Mouse (Mus musculus) kidney, embryonic 16.5 days (tissue): ENCODE results near the gene Polr3h. TPM values are rescaled to one million over a fixed set of nuclear protein-coding genes. Genes with fewer than 3 reads are reported as not detected.
A peak's percentile ranks its signal among the peaks of the same experiment; 100 is the strongest.

Source experiments
- ATAC-seq: fragments of 200-750 bp; cut with Nextera tagmentation; 2 replicates; pipeline ENCODE4 v1.8.0; 2017; ENCODE audit warnings: moderate TSS enrichment; ENCODE audit not compliant: low FRiP score, low TSS enrichment
- H3K27ac ChIP-seq: fragments of 300-500 bp; sonication (generic); 2 replicates; pipeline ENCODE4 v1.5.1; 2014; ENCODE audit warnings: low read length
- H3K27me3 ChIP-seq: fragments of 300-500 bp; sonication (generic); 2 replicates; pipeline ENCODE4 v1.6.1; 2014; ENCODE audit warnings: low read length, control low read depth, mixed read lengths; ENCODE audit not compliant: insufficient read depth
- H3K36me3 ChIP-seq: fragments of 300-500 bp; sonication (generic); 2 replicates; pipeline ENCODE4 v1.6.1; 2014; ENCODE audit warnings: low read length, control low read depth, mixed read lengths; ENCODE audit not compliant: insufficient read depth
- H3K4me1 ChIP-seq: fragments of 300-500 bp; sonication (generic); 2 replicates; pipeline ENCODE4 v1.6.1; 2014; ENCODE audit warnings: low read length, control low read depth, mixed read lengths; ENCODE audit not compliant: insufficient read depth
- H3K4me2 ChIP-seq: fragments of 300-500 bp; sonication (generic); replicated peaks from 2 replicates; pipeline ENCODE4 v1.6.1; 2014; ENCODE audit warnings: low read depth, low read length
- H3K4me3 ChIP-seq: fragments of 300-500 bp; sonication (generic); 2 replicates; pipeline ENCODE4 v1.5.1; 2014; ENCODE audit warnings: mild to moderate bottlenecking, low read length
- H3K9ac ChIP-seq: fragments of 300-500 bp; sonication (generic); replicated peaks from 2 replicates; pipeline ENCODE4 v1.6.1; 2014; ENCODE audit warnings: low read length
- H3K9me3 ChIP-seq: fragments of 300-500 bp; sonication (generic); 2 replicates; pipeline ENCODE4 v1.6.1; 2016; ENCODE audit warnings: low read length, control low read depth
- WGBS: fragments of 180-500 bp; shearing (Covaris S2); extraction: QIAGEN DNeasy Blood & Tissue Kit; methylation state at CpG from one replicate; pipeline ENCODE4 v1.1.7; 2014; 5-methylcytosine and 5-hydroxymethylcytosine counted together
- polyA plus RNA-seq: library from polyadenylated mRNA; unstranded; fragments of >200 nt; fragmentation: Nextera tagmentation; extraction: Ambion mirVana; gene quantifications from 2 replicates; pipeline ENCODE4 v1.2.1, GENCODE M21; 2015

Gene Polr3h
- polyA plus RNA-seq, 1 experiment from 2014 or later = 98.5 TPM

DNA sequence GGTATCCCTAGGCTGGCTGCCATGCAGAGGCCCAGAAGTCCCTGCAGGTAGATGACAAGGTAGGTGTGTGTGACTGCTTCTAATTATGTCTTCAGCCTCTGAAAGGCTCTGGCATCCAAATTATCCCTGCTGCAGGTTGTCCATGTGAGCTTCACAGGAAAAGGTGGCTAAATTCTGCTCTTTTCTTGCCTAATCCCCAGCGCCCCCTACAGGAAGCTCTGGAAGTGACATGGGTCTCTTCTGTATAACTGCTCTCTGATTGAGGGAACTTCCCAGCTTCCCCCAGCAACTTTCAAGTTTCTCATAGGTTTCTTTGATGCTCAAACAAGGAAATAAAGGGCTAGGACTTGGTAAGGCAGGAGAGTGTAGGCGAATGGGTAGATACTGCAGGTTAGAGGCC, 21.1 kb downstream of the Polr3h start:
- Histone ChIP-seq H3K4me1 (no peaks in the 10 kb centered on the region), H3K36me3 (peaks cover 78% of the 10 kb centered on the region), H3K4me2 (no peak overlapping the region), H3K27ac (no peak overlapping the region), H3K9ac (no peak overlapping the region), H3K4me3 (no peak overlapping the region), H3K9me3 (no peaks in the 10 kb centered on the region), H3K27me3 (no peaks in the 10 kb centered on the region)
- WGBS = 34% methylated on average over 2 of the region's 2 CpGs
- 0 out of 2 replicates have a peak, but pooled peaks have one; percentile 12 for ATAC-seq

DNA sequence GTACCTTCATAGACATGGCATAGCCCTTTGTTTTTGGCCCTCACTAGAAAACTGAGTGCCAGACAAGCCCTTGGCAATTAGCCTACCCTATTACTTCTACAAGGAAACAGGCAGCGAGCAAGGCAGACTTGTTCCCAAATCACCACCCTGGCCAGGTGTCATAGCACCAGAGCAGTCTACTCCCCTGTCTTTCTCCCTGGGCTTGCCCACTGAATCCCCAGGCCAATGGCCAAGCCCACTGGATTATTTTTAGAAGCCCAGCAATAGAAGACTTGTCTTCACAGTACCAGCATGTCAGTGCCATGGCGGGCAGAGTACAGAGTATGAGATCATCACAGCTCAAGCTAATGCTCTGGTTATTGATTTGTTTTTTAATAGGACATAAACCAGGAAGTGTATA, 27.3 kb downstream of the Polr3h start:
- H3K27ac ChIP-seq = peak overlapping the region; percentile 60
- WGBS = 84% methylated on average over 2 of the region's 2 CpGs
- no peak overlapping the region for H3K4me2 ChIP-seq
- ATAC-seq = no peak
- no peak overlapping the region for H3K9ac ChIP-seq
- H3K4me1 ChIP-seq = no peaks in the 10 kb centered on the region
- no peaks in the 10 kb centered on the region for H3K27me3 ChIP-seq
- H3K9me3 ChIP-seq = no peaks in the 10 kb centered on the region
- peaks cover 66% of the 10 kb centered on the region for H3K36me3 ChIP-seq
- H3K4me3 ChIP-seq = no peak overlapping the region

DNA sequence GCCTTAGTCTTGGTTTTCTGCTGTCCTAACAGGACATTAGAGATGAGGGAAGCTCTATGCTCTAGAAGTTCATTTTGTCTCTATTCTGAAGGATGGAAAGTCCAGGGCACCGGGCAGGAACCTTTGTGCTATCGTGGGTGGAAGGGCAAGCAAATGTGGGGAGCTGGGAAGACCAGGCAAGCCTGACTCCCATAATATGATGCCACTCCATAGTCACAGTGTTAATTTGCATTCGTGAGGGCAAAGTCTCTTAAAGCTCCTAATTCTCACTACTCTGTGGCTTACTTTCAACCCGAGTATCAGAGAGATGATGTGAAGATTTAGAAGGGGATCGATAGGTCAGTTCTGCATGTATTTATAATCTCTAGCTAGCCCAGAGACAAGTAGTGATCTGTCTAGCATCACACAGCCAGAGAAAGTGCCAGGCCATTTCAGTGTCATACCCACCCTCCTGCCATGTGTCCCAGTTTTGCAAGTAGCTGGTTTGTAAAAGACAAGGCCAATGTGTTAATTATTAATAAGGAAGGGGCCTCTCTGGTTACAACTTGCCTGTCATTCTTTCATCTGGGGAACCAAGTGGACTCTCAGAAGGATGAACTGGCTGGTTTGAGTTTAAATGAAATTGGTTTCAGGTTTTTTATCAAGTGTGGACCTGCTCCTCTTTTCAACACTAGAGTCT, 28.3 kb downstream of the Polr3h start:
- ATAC-seq = peak; percentile 75; the same call in 1 of the 2 replicates
- Histone ChIP-seq H3K9ac (no peak overlapping the region), H3K36me3 (peaks cover 58% of the 10 kb centered on the region), H3K4me1 (no peaks in the 10 kb centered on the region), H3K27ac (peak overlapping the region; percentile 60), H3K4me3 (no peak overlapping the region), H3K4me2 (no peak overlapping the region), H3K27me3 (no peaks in the 10 kb centered on the region), H3K9me3 (no peaks in the 10 kb centered on the region)
- 85% methylated on average over 5 of the region's 5 CpGs for WGBS

DNA sequence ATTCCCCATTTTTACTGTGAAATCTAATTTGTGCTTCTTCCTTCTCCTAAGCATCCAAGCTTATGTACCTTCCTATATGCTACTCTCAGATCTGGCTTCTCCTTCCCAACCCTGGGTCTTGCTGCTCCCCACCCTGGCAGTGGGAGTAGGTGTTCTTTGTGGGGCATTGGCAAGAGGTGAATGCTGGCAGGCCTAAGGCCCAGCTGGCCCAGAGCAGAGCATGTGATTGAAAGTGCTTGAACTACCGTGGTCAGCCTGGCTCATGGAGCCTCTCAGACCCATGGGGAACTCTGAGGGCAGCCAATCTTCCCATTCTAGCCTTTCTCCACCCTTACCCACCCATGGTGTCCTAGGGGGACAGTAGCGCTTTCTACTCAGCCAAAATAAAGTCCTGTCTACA, 29.6 kb downstream of the Polr3h start:
- ATAC-seq = no peak
- no peaks in the 10 kb centered on the region for H3K4me1 ChIP-seq
- no peak overlapping the region for H3K4me3 ChIP-seq
- no peaks in the 10 kb centered on the region for H3K27me3 ChIP-seq
- H3K36me3 ChIP-seq = peaks cover 59% of the 10 kb centered on the region
- H3K4me2 ChIP-seq = no peak overlapping the region
- WGBS = 92% methylated on average over 2 of the region's 2 CpGs
- no peak overlapping the region for H3K9ac ChIP-seq
- no peaks in the 10 kb centered on the region for H3K9me3 ChIP-seq
- peak overlapping the region; percentile 22; the same call in 1 of the 2 replicates for H3K27ac ChIP-seq

DNA sequence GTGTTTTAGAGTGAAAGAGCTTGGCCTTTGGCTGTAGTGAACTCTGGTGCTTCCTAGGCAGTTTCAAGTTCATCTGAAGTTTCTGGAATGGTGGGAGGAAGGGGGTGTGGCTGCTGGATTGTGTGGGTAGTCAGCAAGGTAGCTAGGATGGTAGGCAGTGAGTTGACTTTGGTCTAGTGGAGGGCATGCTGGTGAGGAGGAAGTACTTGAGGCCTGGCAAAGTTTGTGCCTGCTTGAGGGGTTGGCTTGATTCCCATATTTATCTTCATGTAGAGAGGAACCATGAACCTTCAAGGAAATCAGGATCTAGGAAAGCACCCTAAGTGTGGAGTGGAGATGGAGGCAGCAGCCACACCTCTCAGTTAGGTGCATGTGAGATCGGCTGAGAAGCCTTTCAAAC, 32.0 kb downstream of the Polr3h start:
- Histone ChIP-seq H3K4me1 (no peaks in the 10 kb centered on the region), H3K36me3 (peaks cover 58% of the 10 kb centered on the region), H3K27ac (no peak overlapping the region), H3K9ac (no peak overlapping the region), H3K4me3 (no peak overlapping the region), H3K9me3 (no peaks in the 10 kb centered on the region), H3K27me3 (no peaks in the 10 kb centered on the region), H3K4me2 (no peak overlapping the region)
- 95% methylated on average over 1 of the region's 1 CpGs for WGBS
- ATAC-seq = no peak

DNA sequence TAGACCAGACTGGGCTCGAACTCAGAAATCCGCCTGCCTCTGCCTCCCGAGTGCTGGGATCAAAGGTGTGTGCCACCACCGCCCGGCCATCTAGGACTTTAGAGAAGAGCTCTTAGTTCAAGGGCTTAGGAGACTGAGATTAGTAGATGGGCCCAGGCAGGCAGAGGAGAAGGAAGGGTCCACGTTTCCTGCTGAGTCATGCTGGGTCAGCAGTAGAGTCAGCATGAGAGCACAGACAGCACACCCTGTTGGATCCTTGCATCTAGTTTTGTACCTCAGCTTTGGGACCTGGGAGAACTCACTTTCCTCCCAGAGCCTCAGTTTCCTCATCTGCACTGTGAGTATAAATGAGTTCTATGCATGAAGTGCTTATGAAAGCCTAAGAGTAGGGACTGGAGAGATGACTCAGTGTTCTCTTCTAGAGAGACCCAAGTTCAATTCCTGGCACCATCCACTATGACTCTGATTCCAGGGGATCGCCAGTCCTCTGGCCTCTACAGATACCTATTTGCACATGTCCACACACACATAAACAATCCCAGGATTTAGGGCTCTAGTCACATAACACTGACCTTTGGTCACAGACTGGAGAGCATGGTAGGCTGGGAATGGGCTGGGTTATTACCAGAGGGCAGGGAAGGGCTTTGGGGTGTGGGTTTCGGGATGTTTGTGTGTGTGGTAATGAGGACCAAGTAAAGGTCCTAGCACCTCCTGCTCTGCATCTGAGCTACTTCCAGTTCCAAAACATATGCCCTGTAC, 34.0 kb downstream of the Polr3h start:
- no peaks in the 10 kb centered on the region for H3K27me3 ChIP-seq
- peaks cover 53% of the 10 kb centered on the region for H3K36me3 ChIP-seq
- no peaks in the 10 kb centered on the region for H3K9me3 ChIP-seq
- 89% methylated on average over 8 of the region's 8 CpGs for WGBS
- H3K9ac ChIP-seq = no peak overlapping the region
- ATAC-seq = no peak
- H3K4me2 ChIP-seq = no peak overlapping the region
- H3K4me1 ChIP-seq = peaks cover 3% of the 10 kb centered on the region; the same call in 1 of the 2 replicates
- no peak overlapping the region for H3K27ac ChIP-seq
- no peak overlapping the region for H3K4me3 ChIP-seq

DNA sequence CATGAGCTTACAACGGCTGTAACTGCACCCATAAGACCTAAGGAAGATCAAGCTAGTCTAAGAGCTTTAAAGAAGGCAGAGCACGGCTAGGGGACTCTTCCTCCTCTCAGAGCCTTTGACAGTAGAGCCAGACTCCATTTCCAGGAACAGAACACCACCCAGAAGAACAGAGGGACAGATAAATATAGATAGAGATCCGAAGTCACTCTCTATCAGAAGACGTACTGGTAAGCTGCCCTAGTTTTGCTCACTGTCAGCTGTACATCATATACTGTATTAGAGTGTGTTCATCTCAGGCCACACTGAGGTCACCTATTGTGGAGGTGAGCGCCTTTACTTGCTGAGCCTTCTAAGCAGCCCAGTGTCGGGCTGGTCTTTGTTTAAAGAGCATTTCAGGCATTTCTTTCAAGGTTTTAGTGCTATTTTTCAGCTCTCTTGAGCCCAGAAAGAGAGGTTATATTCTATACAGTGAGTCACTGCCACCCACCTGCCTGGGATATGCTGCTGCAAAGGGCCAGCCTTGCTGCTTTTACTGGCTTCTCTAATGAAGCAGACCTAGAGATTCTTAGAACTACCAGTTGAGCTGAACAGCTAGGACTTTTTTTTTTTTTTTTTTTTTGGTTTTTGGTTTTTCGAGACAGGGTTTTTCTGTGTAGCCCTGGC, 34.8 kb downstream of the Polr3h start:
- WGBS = 93% methylated on average over 7 of the region's 7 CpGs
- no peak overlapping the region for H3K27ac ChIP-seq
- peaks cover 10% of the 10 kb centered on the region for H3K4me1 ChIP-seq
- H3K4me3 ChIP-seq = no peak overlapping the region
- no peaks in the 10 kb centered on the region for H3K9me3 ChIP-seq
- no peak overlapping the region for H3K4me2 ChIP-seq
- ATAC-seq = no peak
- H3K27me3 ChIP-seq = no peaks in the 10 kb centered on the region
- H3K9ac ChIP-seq = no peak overlapping the region
- peaks cover 54% of the 10 kb centered on the region for H3K36me3 ChIP-seq

DNA sequence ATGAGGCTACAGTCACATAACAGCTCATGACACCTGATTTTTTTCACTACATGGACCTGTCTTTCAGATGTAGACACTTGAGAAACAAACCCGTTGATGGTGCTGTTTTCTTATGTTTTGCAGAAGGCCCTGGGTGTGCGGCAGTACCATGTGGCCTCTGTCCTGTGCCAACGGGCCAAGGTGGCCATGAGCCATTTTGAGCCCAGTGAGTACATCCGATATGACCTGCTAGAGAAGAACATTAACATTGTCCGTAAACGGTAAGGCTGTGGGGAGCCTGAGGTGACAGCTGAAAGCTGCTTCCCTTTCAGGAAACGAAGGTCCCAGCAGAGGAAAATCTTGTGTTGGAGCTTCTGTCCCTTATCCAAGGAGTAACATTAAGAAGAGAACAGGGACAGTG, 36.9 kb downstream of the Polr3h start:
- H3K9ac ChIP-seq = no peak overlapping the region
- H3K9me3 ChIP-seq = no peaks in the 10 kb centered on the region
- peaks cover 38% of the 10 kb centered on the region for H3K36me3 ChIP-seq
- H3K4me3 ChIP-seq = no peak overlapping the region
- H3K4me2 ChIP-seq = no peak overlapping the region
- ATAC-seq = no peak
- H3K27ac ChIP-seq = no peak overlapping the region
- H3K4me1 ChIP-seq = peaks cover 20% of the 10 kb centered on the region
- H3K27me3 ChIP-seq = no peaks in the 10 kb centered on the region
- WGBS = 92% methylated on average over 7 of the region's 7 CpGs

DNA sequence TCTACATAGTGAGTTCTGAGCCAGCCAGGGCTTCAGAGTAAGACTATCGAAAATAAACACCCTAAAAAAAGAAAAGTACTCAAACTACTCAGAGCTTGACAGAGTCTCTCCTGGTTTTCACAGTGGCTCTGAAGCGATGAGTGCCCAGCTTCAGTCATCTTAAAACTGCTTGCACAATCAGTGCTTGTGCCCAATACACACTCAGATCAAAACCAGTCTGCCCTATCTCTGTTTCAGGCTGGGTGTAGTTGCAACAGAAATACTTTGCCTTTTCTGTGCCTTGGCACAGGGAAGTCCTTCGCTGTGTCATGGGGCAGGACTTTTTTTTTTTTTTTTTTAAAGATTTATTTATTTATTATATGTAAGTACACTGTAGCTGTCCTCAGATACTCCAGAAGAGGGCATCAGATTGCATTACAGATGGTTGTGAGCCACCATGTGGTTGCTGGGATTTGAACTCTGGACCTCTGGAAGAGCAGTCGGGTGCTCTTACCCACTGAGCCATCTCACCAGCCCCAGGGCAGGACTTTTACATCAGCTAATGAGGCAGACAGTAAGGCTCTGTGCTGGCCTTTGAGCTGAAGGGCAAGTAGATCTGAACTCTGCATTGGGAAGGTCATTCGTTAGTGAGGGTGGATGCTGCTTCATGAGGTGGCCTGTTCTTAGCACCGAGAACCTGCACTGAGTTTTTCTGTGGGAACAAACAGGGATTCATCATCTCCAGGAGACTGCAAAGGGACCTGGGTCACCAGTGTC, 39.1 kb downstream of the Polr3h start:
- Histone ChIP-seq H3K9ac (no peak overlapping the region), H3K27me3 (no peaks in the 10 kb centered on the region), H3K36me3 (peaks cover 29% of the 10 kb centered on the region), H3K9me3 (no peaks in the 10 kb centered on the region), H3K4me2 (no peak overlapping the region), H3K4me3 (no peak overlapping the region), H3K4me1 (peaks cover 20% of the 10 kb centered on the region), H3K27ac (peak overlapping the region; percentile 51; the same call in 1 of the 2 replicates)
- ATAC-seq = no peak
- WGBS = 86% methylated on average over 6 of the region's 6 CpGs
